Mouse (Mus musculus) ES-Bruce4 (cell line): Measurements from ENCODE around the gene Sbf2. TPM values are rescaled to one million over a fixed set of nuclear protein-coding genes. Genes with fewer than 3 reads are reported as not detected.

Experiments
- H3K27ac ChIP-seq: 2 replicates; pipeline ENCODE4 v1.5.1; 2012; ENCODE audit warnings: low read length, inconsistent platforms; ENCODE audit not compliant: insufficient read depth
- H3K27me3 ChIP-seq: 2 replicates; pipeline ENCODE4 v1.6.1; 2012; ENCODE audit warnings: mild to moderate bottlenecking, low read length, inconsistent platforms; ENCODE audit not compliant: control insufficient read depth, poor library complexity, insufficient read depth, severe bottlenecking
- H3K36me3 ChIP-seq: 2 replicates; pipeline ENCODE4 v1.6.1; 2012; ENCODE audit warnings: inconsistent platforms, mild to moderate bottlenecking, low read length, moderate library complexity; ENCODE audit not compliant: control insufficient read depth, poor library complexity, insufficient read depth, severe bottlenecking
- H3K4me1 ChIP-seq: one replicate; pipeline ENCODE4 v1.8.1; 2011; ENCODE audit warnings: low read length; ENCODE audit not compliant: control insufficient read depth, insufficient read depth
- H3K4me3 ChIP-seq: 2 replicates; pipeline ENCODE4 v1.5.1; 2011; ENCODE audit warnings: low read depth, mild to moderate bottlenecking, low read length
- H3K9ac ChIP-seq: 2 replicates; pipeline ENCODE4 v1.6.1; 2012; ENCODE audit warnings: low read depth, mild to moderate bottlenecking, inconsistent platforms; ENCODE audit not compliant: poor library complexity, severe bottlenecking
- H3K9me3 ChIP-seq: replicated peaks from 2 replicates; pipeline ENCODE4 v1.6.1; 2012; ENCODE audit warnings: mild to moderate bottlenecking, low read length, inconsistent platforms; ENCODE audit not compliant: control insufficient read depth, poor library complexity, insufficient read depth, severe bottlenecking
- CTCF ChIP-seq: IDR thresholded peaks from one replicate; pipeline ENCODE4 v1.8.1; 2011; ENCODE audit warnings: low read depth, low read length
- EP300 ChIP-seq: IDR thresholded peaks from 2 replicates; pipeline ENCODE4 v1.6.1; 2011; ENCODE audit warnings: low read depth, low read length; ENCODE audit not compliant: insufficient read depth
- POLR2A ChIP-seq: IDR thresholded peaks from one replicate; pipeline ENCODE4 v1.8.1; 2011; ENCODE audit warnings: low read length; ENCODE audit not compliant: insufficient read depth
- polyA plus RNA-seq: library from polyadenylated mRNA; stranded (reverse); fragments of >200 nt; gene quantifications from 2 replicates; pipeline ENCODE4 v1.2.4, GENCODE M21; 2011; ENCODE audit warnings: low read depth; ENCODE audit not compliant: missing spikeins, insufficient read depth, insufficient read length

Gene Sbf2
- polyA plus RNA-seq, 1 experiment: 65.5 TPM

GRCm38 (mm10) chr7:110297611-110298010 is 317.1 kb downstream of the Sbf2 start:
- H3K27ac ChIP-seq: no peak overlapping the region
- no peak for TF ChIP-seq EP300
- TF ChIP-seq POLR2A: no peak
- no peak for TF ChIP-seq CTCF
- H3K36me3 ChIP-seq: no peaks in the 10 kb centered on the region
- no peaks in the 10 kb centered on the region for H3K4me1 ChIP-seq
- no peaks in the 10 kb centered on the region for H3K9me3 ChIP-seq
- H3K27me3 ChIP-seq: no peaks in the 10 kb centered on the region
- no peak overlapping the region for H3K9ac ChIP-seq
- no peak overlapping the region for H3K4me3 ChIP-seq

GRCm38 (mm10) chr7:110296889-110297603 is 317.7 kb downstream of the Sbf2 start:
- H3K9me3 ChIP-seq: no peaks in the 10 kb centered on the region
- H3K4me3 ChIP-seq: no peak overlapping the region
- no peak overlapping the region for H3K27ac ChIP-seq
- H3K9ac ChIP-seq: no peak overlapping the region
- TF ChIP-seq CTCF: no peak
- no peak for TF ChIP-seq EP300
- TF ChIP-seq POLR2A: no peak
- no peaks in the 10 kb centered on the region for H3K27me3 ChIP-seq
- no peaks in the 10 kb centered on the region for H3K4me1 ChIP-seq
- no peaks in the 10 kb centered on the region for H3K36me3 ChIP-seq

GRCm38 (mm10) chr7:110289647-110290046 is 325.1 kb downstream of the Sbf2 start:
- H3K4me3 ChIP-seq: no peak overlapping the region
- no peak overlapping the region for H3K27ac ChIP-seq
- TF ChIP-seq CTCF: no peak
- no peak for TF ChIP-seq POLR2A
- TF ChIP-seq EP300: no peak
- no peak overlapping the region for H3K9ac ChIP-seq
- H3K36me3 ChIP-seq: no peaks in the 10 kb centered on the region
- H3K27me3 ChIP-seq: no peaks in the 10 kb centered on the region
- no peaks in the 10 kb centered on the region for H3K4me1 ChIP-seq
- no peaks in the 10 kb centered on the region for H3K9me3 ChIP-seq

- Histone ChIP-seq H3K9ac (no peak overlapping the region), H3K4me1 (no peaks in the 10 kb centered on the region), H3K9me3 (no peaks in the 10 kb centered on the region), H3K27ac (no peak overlapping the region), H3K27me3 (no peaks in the 10 kb centered on the region), H3K36me3 (no peaks in the 10 kb centered on the region), H3K4me3 (no peak overlapping the region)
- no peak for TF ChIP-seq POLR2A
- TF ChIP-seq EP300: no peak
- TF ChIP-seq CTCF: no peak
Observed at GRCm38 (mm10) chr7:110288731-110289191, 326.0 kb downstream of the Sbf2 start.

- Histone ChIP-seq H3K36me3 (no peaks in the 10 kb centered on the region), H3K4me3 (no peak overlapping the region), H3K4me1 (no peaks in the 10 kb centered on the region), H3K27me3 (no peaks in the 10 kb centered on the region), H3K9ac (no peak overlapping the region), H3K9me3 (no peaks in the 10 kb centered on the region), H3K27ac (no peak overlapping the region)
- TF ChIP-seq POLR2A (no peak), CTCF (no peak), EP300 (no peak)
Observed at GRCm38 (mm10) chr7:110288191-110288604, 326.5 kb downstream of the Sbf2 start.

GRCm38 (mm10) chr7:110287476-110288071 is 327.1 kb downstream of the Sbf2 start:
- Histone ChIP-seq H3K27me3 (no peaks in the 10 kb centered on the region), H3K4me3 (no peak overlapping the region), H3K9ac (no peak overlapping the region), H3K4me1 (no peaks in the 10 kb centered on the region), H3K9me3 (no peaks in the 10 kb centered on the region), H3K27ac (no peak overlapping the region), H3K36me3 (no peaks in the 10 kb centered on the region)
- no peak for TF ChIP-seq CTCF
- no peak for TF ChIP-seq EP300
- no peak for TF ChIP-seq POLR2A
